Mouse (Mus musculus): ENCODE data around the gene Mymx. TPM values are rescaled to one million over a fixed set of nuclear protein-coding genes. Genes with fewer than 3 reads are reported as not detected.

Mymx gene
- total RNA-seq, 2 experiments from 2014 or later, result not detected

GRCm38 (mm10) chr17:45557998-45558862, 43.7 kb downstream of the Mymx start:
- DNase-seq, result no peak
- intact Hi-C loops (cut with DNase I), result no loop called here

DNA sequence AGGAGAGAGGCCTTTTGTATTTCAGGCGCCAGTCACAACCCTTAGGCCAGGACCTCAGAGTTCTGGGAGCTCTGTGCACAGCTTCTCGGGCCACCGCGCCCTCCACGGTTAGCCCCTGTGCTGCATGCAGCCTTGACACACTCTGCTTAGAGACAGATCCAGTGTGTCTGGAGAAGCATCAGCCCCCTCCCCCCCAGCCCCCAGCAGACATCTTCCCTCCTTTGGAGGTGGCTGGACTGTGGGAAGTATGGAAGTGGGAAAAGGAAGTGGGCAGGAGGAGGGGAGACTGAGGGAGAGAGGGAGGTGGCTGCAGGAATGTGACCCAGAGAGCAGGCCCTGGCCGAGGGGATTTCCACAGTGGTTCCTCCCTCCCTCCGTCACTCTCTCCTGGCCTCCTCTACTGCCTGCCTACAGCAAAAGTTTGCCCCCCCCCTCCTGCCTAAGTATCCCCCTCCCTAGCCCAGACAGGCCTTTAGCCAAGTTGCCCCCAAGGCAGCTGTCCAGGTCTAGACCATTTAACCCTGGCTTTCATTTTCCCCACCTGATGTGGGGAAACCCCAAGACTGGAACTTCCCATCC, 44.6 kb downstream of the Mymx start:
- intact Hi-C loops (cut with DNase I), result no loop called here
- DNase-seq, result no peak

DNA sequence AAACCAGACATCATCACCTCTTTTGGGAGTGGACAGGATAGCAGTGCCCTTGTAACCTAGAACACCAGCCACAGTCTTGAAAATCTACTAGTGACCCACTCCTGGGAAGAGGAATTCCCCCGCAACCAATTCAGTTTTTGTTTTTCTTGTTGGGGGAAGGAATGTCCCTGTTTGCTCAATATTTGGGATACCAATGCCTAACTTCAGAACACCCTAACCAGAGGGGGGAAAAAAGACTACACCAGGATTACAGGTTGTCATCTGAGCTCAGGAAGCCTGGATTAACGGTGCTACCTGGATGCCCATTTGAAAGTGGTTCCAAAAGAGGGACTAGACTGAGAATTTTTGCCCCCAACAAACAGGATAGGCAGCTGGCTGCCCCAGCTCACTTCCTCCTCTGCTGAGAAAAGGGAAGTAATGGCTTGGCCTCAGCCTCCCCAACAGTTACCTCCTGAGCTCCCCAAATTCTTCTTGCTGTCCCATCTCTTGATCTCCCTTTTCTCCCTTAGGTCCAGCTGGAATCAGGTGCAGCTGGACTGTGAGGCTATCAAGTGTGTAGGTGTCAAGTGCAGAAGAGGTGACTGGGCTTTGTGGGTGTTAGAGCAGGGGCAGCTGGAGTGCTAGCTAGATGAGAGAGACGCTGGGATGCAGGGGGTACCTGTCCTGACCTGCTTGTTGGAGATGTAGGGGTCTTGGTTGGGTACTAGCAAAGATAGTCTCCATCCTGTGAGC, 45.2 kb downstream of the Mymx start:
- intact Hi-C loops (cut with DNase I), result no loop called here
- DNase-seq, result no peak

GRCm38 (mm10) chr17:45556107-45556489, 45.8 kb downstream of the Mymx start:
- intact Hi-C loops (cut with DNase I), result no loop called here
- no peak for DNase-seq

- DNase-seq, result peak; percentile 93 to 96
- intact Hi-C loops (cut with DNase I), result no loop called here
These were observed 46.3 kb downstream of the Mymx start, which contains the start of gene Nfkbie for GRCm38 (mm10) chr17:45555452-45556106. Gene Nfkbie, plus strand, starts transcription at chr17:45555703.

DNA sequence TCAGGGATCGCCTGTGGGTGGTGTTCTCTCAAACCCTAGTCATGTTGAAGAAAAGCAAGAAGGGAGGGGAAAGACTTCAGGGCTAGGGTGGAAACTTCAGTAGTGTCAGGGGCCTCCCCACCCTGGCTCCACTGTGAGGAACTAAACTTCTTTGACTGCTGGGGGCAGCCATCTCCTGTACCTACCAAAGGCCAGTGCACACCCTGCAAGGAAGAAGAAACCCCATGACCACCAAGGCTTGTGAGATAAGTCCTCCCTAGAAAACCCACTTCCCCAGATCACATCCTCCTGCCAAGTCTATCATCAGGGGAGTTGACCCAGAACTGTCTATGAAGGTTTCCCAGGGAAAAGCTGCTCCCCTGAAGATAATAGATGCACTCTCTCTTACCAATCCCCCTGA, 47.5 kb downstream of the Mymx start:
- no peak for DNase-seq
- intact Hi-C loops (cut with DNase I), result no loop called here

- no peak for DNase-seq
- intact Hi-C loops (cut with DNase I), result no loop called here
These were observed 48.8 kb downstream of the Mymx start for GRCm38 (mm10) chr17:45553065-45553464.

GRCm38 (mm10) chr17:45551816-45552451, 50.0 kb downstream of the Mymx start:
- intact Hi-C loops (cut with DNase I), result loop anchor here (1.0 kb wide), 2 partner anchors 36 to 74 kb away; no protein-coding TSS in a partner anchor
- peak; percentile 78 to 85 for DNase-seq

GRCm38 (mm10) chr17:45551249-45551796, 50.6 kb downstream of the Mymx start:
- no peak for DNase-seq
- intact Hi-C loops (cut with DNase I), result no loop called here

Other genes starting within 250 kb of the Mymx start
- 10 to 100 TPM; 36.2 to 38.2 TPM for gene Cdc5l, start 168.4 kb downstream of the Mymx start, total RNA-seq (2021)
- under 1 TPM in 1 of 2 experiments, not detected in 1; 0.27 TPM for gene Spats1, start 126.7 kb downstream of the Mymx start, total RNA-seq (2021)
- 10 to 100 TPM; 19.4 to 19.6 TPM for gene Aars2, start 95.3 kb downstream of the Mymx start, total RNA-seq (2021)
- gene Tcte1, start 78.7 kb downstream of the Mymx start, total RNA-seq (2021), result not detected
- gene Tmem151b, start 52.4 kb downstream of the Mymx start, total RNA-seq (2021), result under 1 TPM in 1 of 2 experiments, not detected in 1; 0.08 TPM
- 1 to 10 TPM; 1.4 to 1.5 TPM for gene Nfkbie, start 46.4 kb downstream of the Mymx start, total RNA-seq (2021)
- gene Slc35b2, start 38.2 kb downstream of the Mymx start, total RNA-seq (2021), result 10 to 100 TPM; 27.6 to 32.7 TPM
- gene Hsp90ab1, start 28.8 kb downstream of the Mymx start, total RNA-seq (2021), result 1,000 to 10,000 TPM; 1,126 to 1,337 TPM
- gene Slc29a1, start 2.5 kb downstream of the Mymx start, total RNA-seq (2021), result 10 to 100 TPM; 66.7 to 73.5 TPM
- not detected for gene Capn11, start 57.2 kb upstream of the Mymx start, total RNA-seq (2021)
- gene Mrpl14, start 84.2 kb upstream of the Mymx start, total RNA-seq (2021), result 100 to 1,000 TPM; 140 to 155 TPM
- 10 to 100 TPM; 84.6 to 88.1 TPM for gene Tmem63b, start 84.8 kb upstream of the Mymx start, total RNA-seq (2021)
- gene 1600014C23Rik, start 131.7 kb upstream of the Mymx start, total RNA-seq (2021), result not detected

All from heart, postnatal 36 days (tissue).